Mouse (Mus musculus) ES-E14 (cell line): ENCODE results near the gene Smad3.

Source experiments
- CHD2 ChIP-seq: IDR thresholded peaks from 2 replicates; pipeline ENCODE4 v1.6.1; 2014; ENCODE audit warnings: mild to moderate bottlenecking, low read depth, low read length, inconsistent platforms
- HCFC1 ChIP-seq: IDR thresholded peaks from 2 replicates; pipeline ENCODE4 v1.6.1; 2012; ENCODE audit warnings: low read length, inconsistent platforms, borderline replicate concordance; ENCODE audit not compliant: insufficient read depth
- MAFK ChIP-seq: IDR thresholded peaks from 2 replicates; pipeline ENCODE4 v1.6.1; 2014; ENCODE audit warnings: mild to moderate bottlenecking, low read depth, low read length, inconsistent platforms; ENCODE audit not compliant: insufficient read depth
- ZNF384 ChIP-seq: IDR thresholded peaks from 2 replicates; pipeline ENCODE4 v1.6.1; 2012; ENCODE audit warnings: low read depth, low read length, inconsistent platforms

GRCm38 (mm10) chr9:63651594-63651993, 106.2 kb downstream of the Smad3 start:
- TF ChIP-seq CHD2 (no peak), ZNF384 (no peak), MAFK (no peak), HCFC1 (no peak)
